In genomic region chr7:28373891-28374495, GRCm38 (mm10) we compare ENCODE assay signal across 8 mouse cellular contexts. TPM values are rescaled to one million over a fixed set of nuclear protein-coding genes. Genes with fewer than 3 reads are reported as not detected.
DNase-seq lines count a peak whose midpoint lies in the region; ATAC-seq lines count a peak whose summit lies in the region.

No protein-coding gene starts in this region.

- 0 out of 2 replicates have a peak overlapping the region, but pooled peaks have one; percentile 23 for H3K27ac ChIP-seq in hindbrain, embryonic 13.5 days
- no peak overlapping the region for H3K27ac ChIP-seq in hindbrain, embryonic 14.5 days
- H3K27ac ChIP-seq in limb, embryonic 13.5 days: peak overlapping the region; percentile 11; the same call in 1 of the 2 replicates

- WGBS in hindbrain, embryonic 13.5 days: 82% methylated on average over 7 of the region's 7 CpGs
- 87% methylated on average over 7 of the region's 7 CpGs for WGBS in hindbrain, embryonic 14.5 days
- WGBS in limb, embryonic 13.5 days: 73% methylated on average over 7 of the region's 7 CpGs

- ATAC-seq in hindbrain, embryonic 13.5 days (ENCODE audit: low FRiP score): no peak
- ATAC-seq in hindbrain, embryonic 14.5 days (ENCODE audit: low FRiP score): no peak
- ATAC-seq in limb, embryonic 13.5 days (ENCODE audit: low FRiP score, low read depth): no peak

- intact Hi-C loops in gastrocnemius, postnatal 14 days (cut with DNase I; ENCODE audit: low total_unique reads): no loop called here

- no peak overlapping the region for H3K4me3 ChIP-seq in hindbrain, embryonic 13.5 days
- no peak overlapping the region for H3K4me3 ChIP-seq in hindbrain, embryonic 14.5 days (replicated peaks; ENCODE audit: low read length)
- H3K4me3 ChIP-seq in limb, embryonic 13.5 days: no peak overlapping the region

- DNase-seq in hindbrain, embryonic 14.5 days (ENCODE audit: low spot score): no peak
- peak; percentile 38 for DNase-seq in thymus, postnatal 14 days
- DNase-seq in thymus, adult 18-20 months: no peak
- peak; percentile 80 for DNase-seq in yolk sac, embryonic 10.5 days (ENCODE audit: low spot score)
- DNase-seq in ovary, postnatal 14 days (ENCODE audit: low spot score): no peak
- no peak for DNase-seq in gastrocnemius, postnatal 14 days

- no peaks in the 10 kb centered on the region for H3K9me3 ChIP-seq in hindbrain, embryonic 13.5 days
- H3K9me3 ChIP-seq in hindbrain, embryonic 14.5 days (ENCODE audit: control insufficient read depth, low read length): no peaks in the 10 kb centered on the region
- H3K9me3 ChIP-seq in limb, embryonic 13.5 days: no peaks in the 10 kb centered on the region

- no peak overlapping the region for H3K4me2 ChIP-seq in hindbrain, embryonic 13.5 days
- H3K4me2 ChIP-seq in hindbrain, embryonic 14.5 days (replicated peaks): no peak overlapping the region
- peak overlapping the region; percentile 3 for H3K4me2 ChIP-seq in limb, embryonic 13.5 days (replicated peaks)

- peaks cover 68% of the 10 kb centered on the region for H3K4me1 ChIP-seq in hindbrain, embryonic 13.5 days (replicated peaks)
- peaks cover 34% of the 10 kb centered on the region for H3K4me1 ChIP-seq in hindbrain, embryonic 14.5 days (replicated peaks; ENCODE audit: control insufficient read depth, insufficient read depth, low read length)
- peaks cover 62% of the 10 kb centered on the region for H3K4me1 ChIP-seq in limb, embryonic 13.5 days

- peaks cover 9% of the 10 kb centered on the region; the same call in 1 of the 2 replicates for H3K27me3 ChIP-seq in hindbrain, embryonic 13.5 days
- H3K27me3 ChIP-seq in hindbrain, embryonic 14.5 days (ENCODE audit: control insufficient read depth, insufficient read depth, low read length): no peaks in the 10 kb centered on the region
- no peaks in the 10 kb centered on the region for H3K27me3 ChIP-seq in limb, embryonic 13.5 days

- H3K9ac ChIP-seq in hindbrain, embryonic 13.5 days: no peak overlapping the region
- no peak overlapping the region for H3K9ac ChIP-seq in hindbrain, embryonic 14.5 days
- H3K9ac ChIP-seq in limb, embryonic 13.5 days: peak overlapping the region; percentile 19; the same call in 1 of the 2 replicates

- H3K36me3 ChIP-seq in hindbrain, embryonic 13.5 days: peaks cover 8% of the 10 kb centered on the region; the same call in 1 of the 2 replicates
- H3K36me3 ChIP-seq in hindbrain, embryonic 14.5 days (replicated peaks; ENCODE audit: control insufficient read depth, insufficient read depth): no peaks in the 10 kb centered on the region
- peaks cover 24% of the 10 kb centered on the region for H3K36me3 ChIP-seq in limb, embryonic 13.5 days

RNA-seq across cellular contexts. Expression of gene Plekhg2, which starts 1.6 kb away (rescaled TPM):
- polyA plus RNA-seq in hindbrain, embryonic 13.5 days (2015; fragmentation: Nextera tagmentation; extraction: Ambion mirVana): 32.0 and 34.6 TPM in 2 replicates
- 21.5 and 25.5 TPM in 2 replicates for polyA plus RNA-seq in hindbrain, embryonic 14.5 days (2014; fragmentation: Nextera tagmentation; extraction: Ambion mirVana)
- polyA plus RNA-seq in limb, embryonic 13.5 days (2015; fragmentation: Nextera tagmentation; extraction: Ambion mirVana): 89.5 and 98.3 TPM in 2 replicates
- total RNA-seq in gastrocnemius, postnatal 14 days (2021): 10 to 100 TPM; 15.0 to 15.7 TPM

RNA-seq across cellular contexts. Expression of gene Zfp36, which starts 6.1 kb away (rescaled TPM):
- polyA plus RNA-seq in hindbrain, embryonic 13.5 days (2015; fragmentation: Nextera tagmentation; extraction: Ambion mirVana): 4.6 and 4.9 TPM in 2 replicates
- 3.0 and 3.7 TPM in 2 replicates for polyA plus RNA-seq in hindbrain, embryonic 14.5 days (2014; fragmentation: Nextera tagmentation; extraction: Ambion mirVana)
- polyA plus RNA-seq in limb, embryonic 13.5 days (2015; fragmentation: Nextera tagmentation; extraction: Ambion mirVana): 8.9 and 10.3 TPM in 2 replicates
- total RNA-seq in gastrocnemius, postnatal 14 days (2021): 10 to 100 TPM in 1 of 2 experiments, 1 to 10 TPM in 1; 5.9 to 11.6 TPM

RNA-seq across cellular contexts. Expression of gene Med29, which starts 18.5 kb away (rescaled TPM):
- polyA plus RNA-seq in hindbrain, embryonic 13.5 days (2015; fragmentation: Nextera tagmentation; extraction: Ambion mirVana): 43.7 and 44.8 TPM in 2 replicates
- 39.2 and 44.5 TPM in 2 replicates for polyA plus RNA-seq in hindbrain, embryonic 14.5 days (2014; fragmentation: Nextera tagmentation; extraction: Ambion mirVana)
- 47.9 and 55.0 TPM in 2 replicates for polyA plus RNA-seq in limb, embryonic 13.5 days (2015; fragmentation: Nextera tagmentation; extraction: Ambion mirVana)
- 10 to 100 TPM; 20.7 to 20.9 TPM for total RNA-seq in gastrocnemius, postnatal 14 days (2021)

RNA-seq across cellular contexts. Expression of gene Paf1, which starts 18.8 kb away (rescaled TPM):
- 93.0 and 100 TPM in 2 replicates for polyA plus RNA-seq in hindbrain, embryonic 13.5 days (2015; fragmentation: Nextera tagmentation; extraction: Ambion mirVana)
- 73.9 and 74.3 TPM in 2 replicates for polyA plus RNA-seq in hindbrain, embryonic 14.5 days (2014; fragmentation: Nextera tagmentation; extraction: Ambion mirVana)
- 77.9 and 89.5 TPM in 2 replicates for polyA plus RNA-seq in limb, embryonic 13.5 days (2015; fragmentation: Nextera tagmentation; extraction: Ambion mirVana)
- 10 to 100 TPM; 32.9 to 34.8 TPM for total RNA-seq in gastrocnemius, postnatal 14 days (2021)

RNA-seq across cellular contexts. Expression of gene Rps16, which starts 23.5 kb away (rescaled TPM):
- polyA plus RNA-seq in hindbrain, embryonic 13.5 days (2015; fragmentation: Nextera tagmentation; extraction: Ambion mirVana): 537 and 543 TPM in 2 replicates
- polyA plus RNA-seq in hindbrain, embryonic 14.5 days (2014; fragmentation: Nextera tagmentation; extraction: Ambion mirVana): 521 and 677 TPM in 2 replicates
- 908 and 932 TPM in 2 replicates for polyA plus RNA-seq in limb, embryonic 13.5 days (2015; fragmentation: Nextera tagmentation; extraction: Ambion mirVana)
- total RNA-seq in gastrocnemius, postnatal 14 days (2021): 100 to 1,000 TPM; 522 to 620 TPM

Comparison
In these comparisons a context has a peak if more than half of its experiments do, and no peak if none do; other contexts are left out.
1. DNase-seq: peak in thymus, postnatal 14 days (single experiment) and yolk sac, embryonic 10.5 days (single experiment); none in hindbrain, embryonic 14.5 days (single experiment), thymus, adult 18-20 months (0 of 2), ovary, postnatal 14 days (single experiment) and gastrocnemius, postnatal 14 days (single experiment).